Mouse (Mus musculus): ENCODE results near the gene Cdh15.

The Cdh15 gene

DNA sequence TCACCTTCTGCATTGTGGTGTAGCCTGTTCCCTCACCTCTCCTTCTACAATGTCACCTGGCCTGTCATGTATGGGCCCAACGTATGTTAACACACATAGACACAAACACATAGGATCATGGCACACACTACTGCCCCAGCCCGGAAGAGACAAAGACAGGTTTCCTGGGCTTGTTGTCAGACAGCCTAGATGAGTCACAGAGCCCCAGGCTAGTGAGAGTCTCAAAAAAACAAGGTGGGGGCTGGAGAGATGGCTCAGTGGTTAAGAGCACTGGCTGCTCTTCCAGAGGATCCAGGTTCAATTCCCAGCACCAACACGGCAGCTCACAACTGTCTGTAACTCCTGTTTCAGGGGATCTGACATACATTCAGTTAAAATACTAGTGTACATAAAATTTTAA lies 30.5 kb downstream of the Cdh15 start:
- no peak for ATAC-seq (ENCODE audit: insufficient number of reproducible peaks, low FRiP score, low TSS enrichment)

DNA sequence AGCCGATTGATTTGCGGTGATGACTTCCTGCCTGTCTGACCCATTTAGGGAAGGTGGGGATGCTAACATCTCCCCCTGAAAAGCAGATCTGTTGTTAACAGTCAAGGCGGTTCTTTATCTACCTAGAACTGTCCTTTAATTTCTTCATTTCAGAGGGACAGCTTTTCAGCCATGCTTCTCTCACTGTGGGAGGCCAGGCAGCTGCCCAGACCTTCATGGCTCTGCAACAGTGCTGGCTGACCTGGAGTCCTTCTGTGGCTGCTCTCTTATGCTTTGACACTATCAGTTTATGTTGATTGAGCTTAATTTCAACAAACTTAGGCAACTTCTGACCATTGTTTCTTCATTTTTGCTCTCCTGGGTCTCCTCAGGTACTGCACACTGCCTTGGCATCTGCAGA lies 32.5 kb downstream of the Cdh15 start:
- peak; percentile 58; the same call in 1 of the 2 replicates for ATAC-seq (ENCODE audit: insufficient number of reproducible peaks, low FRiP score, low TSS enrichment)

DNA sequence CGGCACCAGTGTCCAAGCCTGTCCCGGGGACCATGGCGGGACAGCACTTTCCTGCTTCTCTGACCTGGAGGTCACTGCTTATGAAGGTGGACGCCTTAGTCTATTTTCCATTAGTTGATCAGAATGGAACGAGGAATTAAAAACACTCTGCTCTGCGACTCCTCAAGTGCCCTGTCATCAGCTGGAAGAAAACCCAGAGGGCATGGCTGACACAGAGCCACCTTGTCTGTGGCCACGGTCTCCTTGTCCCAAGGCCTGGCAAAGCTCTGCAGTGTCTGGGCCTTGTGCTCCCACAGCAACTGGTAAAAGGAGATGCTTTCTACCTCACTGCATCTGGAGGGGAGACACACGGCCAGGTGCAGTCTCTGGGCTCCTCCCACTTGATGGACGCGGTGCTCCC lies 35.9 kb downstream of the Cdh15 start:
- no peak for ATAC-seq (ENCODE audit: insufficient number of reproducible peaks, low FRiP score, low TSS enrichment)

DNA sequence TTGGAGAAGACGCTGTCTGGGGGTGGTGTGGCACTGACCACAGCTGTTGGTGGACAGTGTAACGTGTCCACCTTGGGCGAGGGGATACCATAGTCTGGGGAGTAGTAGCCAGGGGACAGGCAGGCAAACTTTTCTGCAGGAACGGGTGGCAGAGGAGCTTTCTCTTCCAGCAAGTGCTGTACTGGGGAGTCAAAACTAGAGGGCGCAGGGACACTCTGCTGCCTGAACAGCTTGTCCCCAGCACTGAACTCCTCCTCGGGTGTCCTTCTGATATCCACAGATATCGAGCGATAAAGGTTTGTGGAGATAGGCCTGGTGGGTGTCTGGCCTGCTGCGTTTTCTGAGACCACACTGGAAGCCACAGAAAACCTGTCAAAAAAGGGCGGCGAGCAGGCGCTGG lies 43.7 kb downstream of the Cdh15 start:
- no peak for ATAC-seq (ENCODE audit: insufficient number of reproducible peaks, low FRiP score, low TSS enrichment)

DNA sequence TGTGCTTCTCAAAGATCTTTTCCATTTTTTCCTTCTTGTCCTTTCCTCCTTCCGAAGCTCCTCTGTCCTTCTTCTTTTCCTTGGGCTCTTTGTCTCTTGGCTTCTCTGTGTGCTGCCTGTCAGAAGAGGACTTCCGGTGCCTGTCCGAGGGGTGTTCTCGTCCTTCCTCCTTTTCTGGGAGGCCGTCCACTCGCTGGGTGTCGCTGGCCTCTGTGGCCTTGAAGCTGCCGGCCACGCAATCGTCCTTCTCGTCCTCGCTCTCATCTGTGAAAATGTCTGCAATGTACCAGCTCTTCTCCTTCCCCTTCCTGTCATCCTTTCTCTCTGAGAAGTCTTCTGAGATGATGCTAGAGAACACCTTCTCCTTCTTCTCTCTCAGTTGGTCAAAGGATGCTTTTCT lies 45.7 kb downstream of the Cdh15 start:
- ATAC-seq (ENCODE audit: insufficient number of reproducible peaks, low FRiP score, low TSS enrichment) = no peak

DNA sequence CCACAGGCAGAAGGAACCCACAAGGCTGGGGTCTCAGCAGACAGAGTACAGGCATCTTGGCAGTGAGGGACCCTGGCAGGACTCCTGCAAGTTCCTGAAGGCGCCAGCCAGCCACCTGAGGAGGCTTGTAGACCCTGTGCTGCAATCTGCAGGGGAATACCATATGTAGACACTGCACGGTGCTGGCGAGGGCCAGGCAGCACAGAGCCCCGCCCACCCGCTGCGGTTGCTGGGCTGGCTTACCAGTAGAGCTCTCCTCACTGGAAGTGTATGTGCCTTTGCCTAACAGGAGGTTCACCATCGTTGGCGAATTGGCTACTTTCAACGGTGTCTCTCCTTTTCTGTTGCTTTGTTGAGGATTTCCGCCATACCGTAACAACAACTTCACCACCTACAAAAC lies 48.6 kb downstream of the Cdh15 start:
- ATAC-seq (ENCODE audit: insufficient number of reproducible peaks, low FRiP score, low TSS enrichment) = no peak

DNA sequence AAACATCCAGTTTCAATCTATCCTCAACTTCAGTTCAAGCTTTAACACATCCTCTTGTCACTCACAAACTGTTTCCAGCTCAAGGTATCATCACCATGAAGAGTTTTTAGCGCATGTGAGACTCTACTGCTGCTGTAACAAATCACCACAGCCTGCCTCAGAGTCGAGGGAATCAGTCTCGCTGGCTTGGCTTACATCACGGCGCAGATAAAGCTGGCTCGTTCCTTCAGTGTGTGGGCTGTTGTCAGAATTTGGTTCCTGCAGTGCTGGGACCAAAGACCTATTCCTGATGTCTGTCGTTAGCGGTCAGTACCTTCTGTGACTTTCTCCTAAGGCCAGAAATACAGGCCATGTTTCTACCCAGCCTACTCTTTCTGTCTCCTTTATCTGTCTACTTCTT lies 49.4 kb downstream of the Cdh15 start:
- no peak for ATAC-seq (ENCODE audit: insufficient number of reproducible peaks, low FRiP score, low TSS enrichment)

DNA sequence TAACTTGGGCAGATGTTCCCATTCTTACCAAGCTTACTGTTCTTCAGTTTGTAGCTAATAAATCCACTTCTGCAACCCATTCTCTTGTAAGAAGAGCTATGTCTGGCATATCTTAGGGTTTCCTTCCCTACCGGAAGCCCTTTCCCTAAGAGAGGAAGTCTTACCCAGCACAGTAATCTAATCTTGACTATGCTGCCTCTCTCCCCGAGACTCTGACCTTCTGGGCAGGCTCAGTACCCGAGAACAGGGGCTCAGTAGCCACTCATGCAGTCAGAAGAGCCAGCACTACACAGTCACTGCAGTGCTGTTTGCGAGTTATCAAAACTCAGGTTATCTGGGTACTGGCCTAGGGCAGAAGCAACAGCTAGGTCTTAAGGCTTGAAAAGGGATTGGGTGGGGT lies 50.3 kb downstream of the Cdh15 start:
- no peak for ATAC-seq (ENCODE audit: insufficient number of reproducible peaks, low FRiP score, low TSS enrichment)

DNA sequence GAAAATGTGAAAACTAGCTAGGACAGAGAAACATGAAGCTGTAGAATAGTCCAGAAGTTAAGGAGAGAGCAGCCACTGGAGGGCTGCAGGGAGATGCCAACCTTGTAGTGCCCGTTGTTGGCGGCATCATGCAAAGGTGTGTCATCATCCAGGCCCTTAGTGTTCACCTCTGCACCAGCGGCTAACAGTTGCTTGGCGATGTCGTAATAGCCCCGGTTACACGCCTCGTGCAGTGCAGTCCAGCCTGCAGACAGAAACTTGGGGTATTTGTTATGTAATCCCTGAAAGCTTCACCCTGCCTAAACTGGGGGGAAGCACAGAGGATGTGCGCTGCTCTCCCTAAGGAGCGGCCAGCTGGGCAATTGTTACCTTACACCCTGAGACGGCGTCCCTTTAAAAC lies 50.7 kb downstream of the Cdh15 start:
- no peak for ATAC-seq (ENCODE audit: insufficient number of reproducible peaks, low FRiP score, low TSS enrichment)

DNA sequence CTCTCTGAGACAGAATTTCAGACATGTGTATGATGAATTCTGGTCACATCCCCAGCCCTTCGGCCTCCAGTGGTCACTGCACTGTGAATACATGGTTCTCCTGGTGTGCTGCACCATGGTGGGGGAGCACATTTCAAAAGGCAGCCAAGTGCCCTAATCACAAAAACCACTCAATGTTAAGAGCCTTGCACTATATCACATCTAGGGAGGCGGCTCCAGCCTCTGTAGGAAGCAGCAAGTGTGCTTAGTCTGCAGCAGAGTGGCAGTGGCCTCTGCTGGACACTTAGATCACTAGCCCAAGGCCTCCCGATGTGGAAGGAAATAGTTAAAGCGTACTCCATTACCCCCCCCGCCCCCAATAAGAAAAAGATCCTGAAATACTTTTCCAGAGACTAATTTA lies 51.3 kb downstream of the Cdh15 start:
- no peak for ATAC-seq (ENCODE audit: insufficient number of reproducible peaks, low FRiP score, low TSS enrichment)

DNA sequence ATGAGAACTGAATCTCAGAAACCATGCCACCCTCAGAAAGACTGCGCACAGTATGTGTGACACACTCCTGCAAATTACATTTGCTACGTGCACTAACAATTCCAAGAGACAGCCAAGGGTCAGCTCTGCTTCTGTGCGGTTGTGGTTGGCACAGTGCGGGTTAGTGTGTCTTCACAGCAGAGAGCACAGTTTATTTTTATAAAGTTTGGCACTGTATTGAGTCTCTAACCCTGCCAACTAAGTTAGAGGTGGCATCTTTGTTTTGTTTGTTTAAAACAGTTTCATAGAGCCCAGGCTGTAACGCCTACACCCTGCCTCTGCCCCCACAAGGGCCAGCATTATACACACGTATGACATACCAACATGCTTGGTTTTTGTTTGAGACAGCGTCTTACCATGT lies 53.7 kb downstream of the Cdh15 start:
- no peak for ATAC-seq (ENCODE audit: insufficient number of reproducible peaks, low FRiP score, low TSS enrichment)

DNA sequence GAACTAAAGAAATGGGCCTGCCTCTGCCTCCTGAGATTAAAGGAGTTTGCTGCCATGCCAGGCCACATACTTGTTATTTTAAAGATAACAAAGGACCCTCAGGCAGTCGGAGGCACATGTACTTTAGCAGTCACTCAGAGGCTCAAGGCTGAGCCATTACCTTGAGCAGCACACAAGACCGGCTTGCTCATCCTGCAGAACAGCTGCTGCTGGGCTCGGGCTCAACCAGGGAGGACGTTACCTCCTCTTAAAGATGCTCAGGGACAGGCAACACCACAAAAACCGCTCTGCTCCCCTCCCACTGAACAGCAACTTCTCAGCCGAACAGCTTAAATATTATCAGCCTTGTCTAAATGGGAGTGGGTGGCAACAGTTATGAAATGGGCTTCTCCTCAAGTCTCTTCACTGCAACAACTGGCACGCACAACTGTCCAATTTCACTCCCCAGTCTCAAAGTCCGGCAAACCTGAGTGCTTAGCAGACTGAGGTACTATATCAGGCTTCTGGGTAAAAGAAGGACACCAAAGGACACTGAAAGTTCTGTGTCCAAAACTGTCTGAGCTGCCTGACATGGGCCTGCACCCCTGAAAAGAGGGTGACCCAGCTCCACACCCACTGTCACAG lies 54.2 kb downstream of the Cdh15 start:
- no peak for ATAC-seq (ENCODE audit: insufficient number of reproducible peaks, low FRiP score, low TSS enrichment)

DNA sequence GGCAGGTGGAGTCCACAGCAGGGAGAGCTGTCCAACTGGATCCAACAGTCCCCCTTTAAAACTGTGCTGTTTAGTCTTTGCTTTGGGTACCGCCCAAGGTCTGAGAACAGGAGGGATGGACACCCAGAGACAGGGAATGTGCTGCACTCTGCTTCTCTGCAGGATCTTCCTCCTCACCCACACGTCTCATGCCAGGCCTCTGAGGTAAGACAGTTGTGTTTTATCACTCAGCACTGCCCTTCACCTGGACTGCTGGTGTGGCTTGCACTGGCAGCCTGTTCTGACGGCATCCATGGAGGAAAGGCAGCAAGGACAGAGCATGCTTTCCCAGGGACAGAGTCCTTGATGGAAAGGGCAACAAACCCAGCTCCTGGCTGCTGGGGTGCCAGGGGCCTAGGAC lies 54.8 kb downstream of the Cdh15 start:
- ATAC-seq (ENCODE audit: insufficient number of reproducible peaks, low FRiP score, low TSS enrichment) = peak; percentile 42; the same call in 1 of the 2 replicates

DNA sequence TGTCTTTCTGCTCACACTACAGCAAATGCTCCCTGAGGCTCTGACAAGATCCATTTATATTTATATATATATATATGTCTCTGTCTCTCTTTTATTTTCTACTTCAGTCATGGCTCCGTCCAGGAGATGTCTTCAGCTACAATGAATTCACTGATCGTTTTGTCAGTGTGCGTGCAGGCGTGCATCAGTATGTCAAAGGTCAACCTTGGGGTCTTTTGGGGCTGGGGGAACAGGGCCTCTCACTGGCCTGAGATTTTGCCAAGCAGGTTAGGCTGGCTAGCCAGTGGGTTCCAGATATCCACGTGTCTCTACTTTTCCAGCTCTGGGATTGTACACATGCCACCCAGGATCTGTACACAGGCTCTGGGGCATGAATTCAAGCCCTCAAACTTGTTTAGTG lies 55.2 kb downstream of the Cdh15 start:
- ATAC-seq (ENCODE audit: insufficient number of reproducible peaks, low FRiP score, low TSS enrichment) = no peak

DNA sequence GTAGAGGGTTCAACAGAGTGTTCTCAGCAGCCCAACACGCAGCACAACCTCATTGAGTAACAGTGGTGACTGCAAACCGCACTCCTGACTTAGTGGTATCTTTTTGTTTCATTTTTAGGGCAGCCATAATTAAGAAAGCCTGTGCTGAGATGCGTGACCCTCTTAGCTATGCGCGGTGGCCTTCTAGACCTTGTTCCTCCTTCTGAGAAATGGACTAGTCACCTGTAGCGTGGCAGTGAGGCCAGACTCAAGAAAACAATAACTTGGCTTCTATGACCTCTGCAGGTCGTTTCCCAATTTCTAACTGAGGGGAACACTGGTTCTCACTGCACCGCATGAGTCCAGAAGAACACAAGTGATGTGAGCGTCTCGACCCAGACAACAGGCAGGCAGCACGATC lies 56.7 kb downstream of the Cdh15 start:
- no peak for ATAC-seq (ENCODE audit: insufficient number of reproducible peaks, low FRiP score, low TSS enrichment)

DNA sequence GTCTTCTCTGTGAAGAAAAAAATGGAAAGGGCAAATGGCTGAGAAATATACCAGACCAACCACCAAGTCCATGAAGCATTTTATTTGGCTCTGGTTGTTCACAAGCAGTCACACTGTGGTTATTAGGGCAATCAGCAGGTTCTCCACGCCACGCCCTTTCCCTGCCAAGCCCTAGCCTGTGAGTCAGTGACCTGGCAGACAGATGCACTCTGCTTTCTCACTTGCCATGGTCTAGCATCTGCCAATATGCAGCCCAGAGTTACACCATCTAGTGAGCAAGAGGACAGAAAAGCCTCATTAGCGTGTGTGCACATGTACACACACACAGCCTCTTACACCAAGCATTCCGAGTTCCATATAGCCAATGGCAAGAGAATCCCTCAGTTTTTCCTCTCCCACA lies 57.6 kb downstream of the Cdh15 start:
- ATAC-seq (ENCODE audit: insufficient number of reproducible peaks, low FRiP score, low TSS enrichment) = no peak

DNA sequence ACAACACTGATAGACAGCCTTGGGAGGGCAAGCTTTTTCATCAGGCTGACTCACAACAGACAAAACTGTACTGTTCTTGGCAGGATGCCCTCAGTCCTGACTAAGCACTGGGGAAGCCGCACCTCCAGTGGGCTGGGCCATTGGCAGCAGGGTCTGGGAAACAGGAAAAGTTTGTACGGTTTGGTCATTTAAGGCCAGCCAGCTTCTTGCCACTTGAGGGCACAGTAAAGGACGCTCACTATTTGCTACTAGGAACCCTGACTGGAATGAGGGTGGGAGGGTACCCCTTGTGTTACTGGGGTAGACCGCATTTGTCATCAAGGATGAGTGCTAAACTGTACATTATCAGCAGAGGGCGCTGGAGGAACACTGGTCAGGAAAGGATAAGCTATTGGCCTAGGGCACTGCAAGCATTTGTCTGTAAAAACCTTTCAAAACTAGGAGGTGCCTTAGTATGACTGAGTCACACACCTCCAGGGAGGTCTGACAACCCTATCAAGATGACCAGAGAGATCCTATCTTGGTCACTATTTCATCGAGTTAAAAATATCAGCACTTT lies 58.8 kb downstream of the Cdh15 start:
- peak; percentile 65; the same call in 1 of the 2 replicates for ATAC-seq (ENCODE audit: insufficient number of reproducible peaks, low FRiP score, low TSS enrichment)

DNA sequence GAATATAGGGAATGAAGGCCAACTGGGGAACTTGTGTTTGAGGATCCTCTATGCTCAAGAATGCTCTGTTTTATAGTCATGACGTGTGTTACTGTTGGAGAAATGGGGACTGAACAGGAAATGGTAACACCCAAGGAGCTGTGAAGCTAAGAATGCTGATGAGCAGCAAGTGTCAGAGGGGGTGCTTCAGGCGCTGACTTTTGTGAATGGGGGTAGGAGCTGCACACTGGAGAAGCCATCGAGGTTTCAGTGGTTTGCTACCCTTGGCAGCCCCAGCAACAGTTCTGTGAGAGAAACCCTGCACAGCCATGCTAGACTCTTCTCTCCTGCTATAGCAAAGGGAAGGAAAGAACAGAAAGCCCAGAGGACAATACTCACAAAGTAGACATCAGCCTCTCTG lies 64.4 kb downstream of the Cdh15 start:
- no peak for ATAC-seq (ENCODE audit: insufficient number of reproducible peaks, low FRiP score, low TSS enrichment)

DNA sequence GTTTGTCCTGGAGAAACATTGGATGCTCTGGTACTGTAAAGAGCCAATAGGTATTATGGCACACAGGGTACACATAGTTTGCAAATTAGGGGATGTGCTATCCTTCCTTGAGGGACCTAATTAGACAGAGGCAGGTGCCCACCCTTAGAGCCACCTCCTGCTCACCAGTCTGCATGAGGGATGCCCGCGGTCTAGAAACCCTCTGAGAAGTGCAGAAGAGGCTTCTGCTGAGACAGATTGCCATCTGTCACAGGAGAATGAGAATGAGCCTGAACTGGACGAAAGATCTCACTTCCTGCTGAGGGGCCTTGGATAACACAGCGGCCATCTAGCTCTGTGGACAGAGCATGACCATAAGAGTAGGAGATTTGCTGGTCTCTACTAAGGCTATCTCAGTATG lies 65.1 kb downstream of the Cdh15 start:
- peak; percentile 68; the same call in 1 of the 2 replicates for ATAC-seq (ENCODE audit: insufficient number of reproducible peaks, low FRiP score, low TSS enrichment)

DNA sequence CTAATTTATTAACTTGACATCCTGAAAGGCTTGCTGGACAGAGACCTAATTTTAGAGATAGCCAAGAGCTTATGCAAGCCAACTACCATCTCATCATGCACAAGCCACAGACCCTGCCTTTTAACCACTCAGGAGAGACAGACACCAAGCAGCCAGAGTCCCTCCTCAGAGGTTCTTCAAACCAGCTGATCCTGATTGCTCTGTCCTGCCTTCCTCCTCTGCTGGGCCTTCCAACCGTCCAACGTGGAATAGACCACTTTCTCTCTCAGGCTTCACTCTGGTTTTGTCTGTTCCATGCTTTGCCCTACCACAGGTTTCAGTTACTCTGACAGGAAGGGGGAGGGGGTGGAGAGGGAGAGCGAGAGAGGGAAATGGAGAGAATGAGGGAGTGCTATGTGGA lies 69.0 kb downstream of the Cdh15 start:
- ATAC-seq (ENCODE audit: insufficient number of reproducible peaks, low FRiP score, low TSS enrichment) = no peak
